Mouse (Mus musculus): ENCODE results near the gene Apbb2.

DNA sequence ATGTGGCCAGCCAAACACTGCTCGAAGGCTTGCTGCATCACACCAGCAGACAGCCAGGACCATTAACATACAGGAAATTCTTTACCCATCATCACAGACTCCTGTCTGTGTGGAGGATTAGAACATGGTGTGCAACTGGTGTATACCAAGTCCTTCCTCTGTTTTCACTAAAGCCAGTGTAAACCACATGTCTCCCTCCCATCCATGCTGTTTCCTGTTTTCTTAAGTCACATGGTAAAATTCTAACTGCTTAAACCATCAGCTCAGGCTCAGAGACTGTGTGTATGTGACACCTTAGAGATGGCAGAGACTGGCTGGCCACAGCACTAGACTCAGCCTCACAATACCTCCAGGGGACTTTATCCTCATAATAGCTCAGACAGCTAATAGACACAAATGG, 236.5 kb downstream of the Apbb2 start:
- no peak for TF ChIP-seq CTCF (IDR thresholded peaks at IDR 0.05; ENCODE audit: low read depth)
- no peak for TF ChIP-seq EP300 (IDR thresholded peaks at IDR 0.05; ENCODE audit: low read depth)

All from heart, postnatal 0 days (tissue).